Mouse (Mus musculus) kidney, postnatal 0 days (tissue): ENCODE data around the gene Maged2. TPM values are rescaled to one million over a fixed set of nuclear protein-coding genes. Genes with fewer than 3 reads are reported as not detected.
A peak's percentile ranks its signal among the peaks of the same experiment; 100 is the strongest.
"Not testable (repeated sequence)": the region's sequence is repeated elsewhere in the genome, so short reads cannot be mapped to it uniquely, and the experiment has no call there.

Experiments used
- ATAC-seq: fragments of 200-750 bp; cut with Nextera tagmentation; replicated peaks from 2 replicates; pipeline ENCODE4 v1.8.0; 2017; ENCODE audit warnings: low read depth, moderate number of reproducible peaks, moderate TSS enrichment, moderate library complexity; ENCODE audit not compliant: low FRiP score
- DNase-seq: peaks from one replicate; pipeline ENCODE4 v3.0.0-alpha.2; 2016; ENCODE audit warnings: low spot score
- H3K27ac ChIP-seq: fragments of 300-500 bp; sonication (generic); 2 replicates; pipeline ENCODE4 v1.5.1; 2014; ENCODE audit warnings: mild to moderate bottlenecking
- H3K27me3 ChIP-seq: fragments of 300-500 bp; sonication (generic); 2 replicates; pipeline ENCODE4 v1.6.1; 2014; ENCODE audit warnings: low read length, mixed read lengths; ENCODE audit not compliant: insufficient read depth
- H3K36me3 ChIP-seq: fragments of 300-500 bp; sonication (generic); 2 replicates; pipeline ENCODE4 v1.6.1; 2014; ENCODE audit warnings: low read length, mixed read lengths; ENCODE audit not compliant: insufficient read depth
- H3K4me1 ChIP-seq: fragments of 300-500 bp; sonication (generic); replicated peaks from 2 replicates; pipeline ENCODE4 v1.6.1; 2014; ENCODE audit warnings: antibody characterized with exemption, low read length, mixed read lengths; ENCODE audit not compliant: insufficient read depth
- H3K4me2 ChIP-seq: fragments of 300-500 bp; sonication (generic); 2 replicates; pipeline ENCODE4 v1.6.1; 2014; ENCODE audit warnings: mild to moderate bottlenecking, low read length, moderate library complexity, mixed read lengths
- H3K4me3 ChIP-seq: fragments of 300-500 bp; sonication (generic); replicated peaks from 2 replicates; pipeline ENCODE4 v1.5.1; 2014; ENCODE audit warnings: low read depth, low read length
- H3K9ac ChIP-seq: fragments of 300-500 bp; sonication (generic); 2 replicates; pipeline ENCODE4 v1.6.1; 2014; ENCODE audit warnings: low read depth, low read length
- H3K9me3 ChIP-seq: fragments of 300-500 bp; sonication (generic); replicated peaks from 2 replicates; pipeline ENCODE4 v1.6.1; 2016; ENCODE audit warnings: low read length, inconsistent platforms, mixed read lengths
- CTCF ChIP-seq: IDR thresholded peaks from 2 replicates; pipeline ENCODE4 v1.5.1; 2016; ENCODE audit warnings: antibody characterized with exemption, low read depth, mild to moderate bottlenecking, moderate library complexity
- WGBS: fragments of 180-500 bp; shearing (Covaris S2); extraction: QIAGEN DNeasy Blood & Tissue Kit; methylation state at CpG from one replicate; pipeline ENCODE4 v1.1.7; 2014; 5-methylcytosine and 5-hydroxymethylcytosine counted together
- polyA plus RNA-seq: library from polyadenylated mRNA; unstranded; fragments of >200 nt; fragmentation: Nextera tagmentation; extraction: Ambion mirVana; gene quantifications from 2 replicates; pipeline ENCODE4 v1.2.1, GENCODE M21; 2015

The Maged2 gene
- polyA plus RNA-seq, result 449 and 472 TPM in 2 replicates

GRCm38 (mm10) chrX:150814139-150814469 lies at the start of gene Maged2:
Maged2 (minus strand) TSS chrX:150814345.
- Histone ChIP-seq H3K9ac (peak within 1 kb of the TSS; percentile 46; the same call in 1 of the 2 replicates), H3K9me3 (no peaks in the 10 kb centered on the region), H3K4me2 (peak within 1 kb of the TSS; percentile 52), H3K36me3 (0 out of 2 replicates have a peak, but pooled peaks cover 6% of the 10 kb centered on the region), H3K4me3 (peak within 1 kb of the TSS; percentile 42), H3K4me1 (no peaks in the 10 kb centered on the region), H3K27me3 (no peaks in the 10 kb centered on the region), H3K27ac (peak within 1 kb of the TSS; percentile 72)
- WGBS, result 26% methylated on average over 7 of the region's 7 CpGs
- DNase-seq (peak; percentile 43), ATAC-seq (no peak)
- no peak for TF ChIP-seq CTCF

- Histone ChIP-seq H3K27ac (no peak overlapping the region), H3K36me3 (no peaks in the 10 kb centered on the region), H3K27me3 (no peaks in the 10 kb centered on the region), H3K9ac (no peak overlapping the region), H3K4me1 (no peaks in the 10 kb centered on the region), H3K4me3 (no peak overlapping the region), H3K4me2 (no peak overlapping the region), H3K9me3 (no peaks in the 10 kb centered on the region)
- DNase-seq (no peak), ATAC-seq (no peak)
- TF ChIP-seq CTCF, result no peak
- WGBS, result 66% methylated on average over 8 of the region's 8 CpGs
Observed at GRCm38 (mm10) chrX:150848230-150848629, 34.1 kb upstream of the Maged2 start.

- H3K27ac ChIP-seq, H3K27me3 ChIP-seq, H3K36me3 ChIP-seq, H3K4me3 ChIP-seq, H3K9me3 ChIP-seq, H3K9ac ChIP-seq, H3K4me2 ChIP-seq, H3K4me1 ChIP-seq: not testable (repeated sequence)
- peak; percentile 96 for ATAC-seq
- 58% methylated on average over 4 of the region's 10 CpGs for WGBS
- peak; percentile 1 for DNase-seq
Observed at GRCm38 (mm10) chrX:150845480-150846205, 31.5 kb upstream of the Maged2 start.

GRCm38 (mm10) chrX:150843257-150843656 lies 29.1 kb upstream of the Maged2 start:
- H3K4me1 ChIP-seq, H3K4me2 ChIP-seq, H3K4me3 ChIP-seq, H3K36me3 ChIP-seq, H3K27ac ChIP-seq, ATAC-seq, DNase-seq, H3K9ac ChIP-seq, H3K9me3 ChIP-seq, H3K27me3 ChIP-seq: not testable (repeated sequence)
- WGBS, result 96% methylated on average over 1 of the region's 4 CpGs

GRCm38 (mm10) chrX:150830297-150830696 lies 16.2 kb upstream of the Maged2 start:
- no peaks in the 10 kb centered on the region for H3K4me1 ChIP-seq
- no peaks in the 10 kb centered on the region for H3K9me3 ChIP-seq
- whole genome bisulfite sequencing, result 73% methylated on average over 4 of the region's 4 CpGs
- H3K27me3 ChIP-seq, result no peaks in the 10 kb centered on the region
- no peak overlapping the region for H3K4me2 ChIP-seq
- no peak overlapping the region for H3K9ac ChIP-seq
- no peaks in the 10 kb centered on the region for H3K36me3 ChIP-seq
- no peak overlapping the region for H3K27ac ChIP-seq
- ATAC-seq (no peak), DNase-seq (no peak)
- no peak overlapping the region for H3K4me3 ChIP-seq
- no peak for TF ChIP-seq CTCF

- DNase-seq, result no peak
- H3K27me3 ChIP-seq, result no peaks in the 10 kb centered on the region
- no peak overlapping the region for H3K4me2 ChIP-seq
- no peaks in the 10 kb centered on the region for H3K9me3 ChIP-seq
- no peak for ATAC-seq
- H3K4me3 ChIP-seq, result no peak overlapping the region
- H3K9ac ChIP-seq, result no peak overlapping the region
- H3K27ac ChIP-seq, result no peak overlapping the region
- TF ChIP-seq CTCF, result no peak
- H3K4me1 ChIP-seq, result no peaks in the 10 kb centered on the region
- no peaks in the 10 kb centered on the region for H3K36me3 ChIP-seq
Observed at GRCm38 (mm10) chrX:150817278-150817677, 3.1 kb upstream of the Maged2 start.

- Histone ChIP-seq H3K4me3 (no peak overlapping the region), H3K36me3 (0 out of 2 replicates have a peak, but pooled peaks cover 2% of the 10 kb centered on the region), H3K4me1 (no peaks in the 10 kb centered on the region), H3K9me3 (no peaks in the 10 kb centered on the region), H3K9ac (no peak overlapping the region), H3K4me2 (no peak overlapping the region), H3K27me3 (no peaks in the 10 kb centered on the region), H3K27ac (no peak overlapping the region)
- DNase-seq (no peak), ATAC-seq (no peak)
- WGBS, result 80% methylated on average over 1 of the region's 1 CpGs
- TF ChIP-seq CTCF, result no peak
Observed at GRCm38 (mm10) chrX:150815601-150816000, 1.5 kb upstream of the Maged2 start.
